Mouse (Mus musculus) left cerebral cortex, adult 6 months (tissue): ENCODE data around the gene Pdia2. TPM values are rescaled to one million over a fixed set of nuclear protein-coding genes. Genes with fewer than 3 reads are reported as not detected.

Experiments used
- long read RNA-seq, 2 experiments: library from polyadenylated mRNA; unstranded; transcript quantifications; one replicate each; pipeline ENCODE4 v2.0.0; 2019 to 2020
- polyA plus RNA-seq: library from polyadenylated mRNA; unstranded; fragments of <200 nt; fragmentation: Nextera tagmentation; gene quantifications from 2 replicates; pipeline ENCODE4 v1.2.3, GENCODE M21; 2021

The Pdia2 gene
- not detected in 2 replicates for polyA plus RNA-seq
- long read RNA-seq, experiment 1 = 0 reads
- long read RNA-seq, experiment 2 = 0 reads

DNA sequence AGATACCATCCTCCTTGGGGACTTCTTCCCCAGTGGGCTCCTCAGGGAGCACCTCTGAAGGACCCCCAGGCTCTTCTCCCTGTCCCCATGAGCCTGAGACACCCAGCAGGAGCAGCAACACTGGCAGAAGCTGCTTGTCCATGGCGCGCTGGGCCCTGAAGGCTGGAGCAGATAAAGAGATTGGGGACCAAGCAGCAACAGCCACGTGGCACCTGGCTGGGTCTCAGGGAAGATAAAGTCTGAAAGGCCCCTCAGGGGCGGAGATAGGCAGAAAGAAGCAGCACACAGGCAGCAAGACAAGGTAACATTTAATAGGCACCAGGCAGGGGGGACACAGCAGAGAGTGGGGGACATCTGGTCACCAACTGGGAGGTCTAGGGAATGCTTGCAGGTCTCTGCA is at the start of gene Pdia2:
Gene Pdia2, minus strand, starts transcription at position 196 of the 400 bp plus-strand sequence.

DNA sequence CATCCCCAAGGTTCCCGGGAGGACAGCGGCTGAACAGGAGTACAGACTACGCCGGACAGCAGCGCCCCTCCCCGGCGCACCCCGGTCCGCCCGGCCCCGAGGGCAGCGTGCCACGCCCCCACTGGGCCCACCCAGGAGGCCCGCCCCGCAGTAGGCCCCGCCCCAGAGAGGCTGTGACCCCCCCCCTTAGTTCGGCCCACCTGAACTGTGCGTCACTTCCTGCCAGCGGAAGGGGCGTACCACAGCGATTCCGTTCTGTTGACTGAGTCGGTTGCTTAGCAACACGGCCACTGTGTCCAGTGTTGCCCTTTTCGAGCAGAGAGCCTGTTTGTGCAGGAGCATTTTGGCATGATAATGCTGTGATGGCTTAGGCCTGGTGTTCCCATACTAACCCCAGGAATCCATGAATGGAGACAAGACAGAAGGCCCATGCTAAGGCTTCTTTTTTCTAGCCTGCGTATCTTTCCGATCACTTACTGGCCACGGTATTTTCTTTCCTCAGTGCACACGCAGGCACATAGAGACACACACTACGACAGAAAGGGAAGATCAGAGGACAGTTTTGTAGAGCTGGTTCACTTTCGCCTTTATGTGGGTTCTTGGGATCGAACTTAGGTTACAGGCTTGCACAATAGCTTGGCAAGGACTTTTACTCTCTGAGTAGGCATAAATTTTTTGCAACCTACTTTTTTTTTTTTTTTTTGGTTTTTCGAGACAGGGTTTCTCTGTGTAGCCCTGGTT is 45.4 kb upstream of the Pdia2 start, which contains the start of gene Fam234a:
Gene Fam234a, minus strand, starts transcription at position 142 of the 741 bp plus-strand sequence.

DNA sequence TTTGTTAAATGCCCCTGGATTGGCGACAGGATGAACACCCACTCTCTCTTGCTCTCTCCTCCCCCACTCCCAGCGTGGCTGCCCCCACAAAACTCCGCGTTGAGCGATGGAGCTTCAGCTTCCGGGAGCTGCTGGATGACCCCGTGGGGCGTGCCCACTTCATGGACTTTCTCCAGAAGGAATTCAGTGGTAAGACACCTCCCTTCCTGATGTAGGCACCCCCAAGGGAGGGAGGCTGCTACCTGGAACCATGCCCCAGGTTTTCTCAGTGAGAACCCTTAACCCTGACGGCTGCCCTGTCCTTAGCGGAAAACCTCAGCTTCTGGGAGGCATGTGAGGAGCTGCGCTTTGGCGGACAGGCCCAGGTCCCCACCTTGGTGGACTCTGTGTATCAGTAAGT is 8.8 kb upstream of the Pdia2 start, which contains the start of gene Arhgdig:
Gene Arhgdig, minus strand, starts transcription at position 101 of the 400 bp plus-strand sequence.

DNA sequence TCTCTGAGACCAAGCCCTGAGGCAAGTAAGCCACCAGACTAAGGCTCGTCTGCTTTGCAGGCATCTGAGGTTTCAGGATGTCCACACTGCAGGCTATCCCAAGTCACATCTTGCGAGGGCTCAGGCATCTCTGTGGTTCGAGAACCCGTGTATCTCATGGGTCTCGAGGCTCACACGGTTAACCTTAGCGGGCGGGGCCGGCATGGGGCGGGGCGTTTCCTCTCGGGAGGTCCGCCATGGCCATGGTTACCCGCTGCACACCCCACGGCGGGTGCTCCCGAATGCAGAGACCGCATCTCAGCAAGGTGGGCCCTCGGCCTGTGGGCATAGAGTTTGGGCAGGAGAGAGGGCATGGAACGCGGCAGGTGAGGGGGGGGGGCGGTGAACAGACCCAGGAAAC is 3.9 kb upstream of the Pdia2 start, which contains the start of gene Rgs11:
Gene Rgs11, plus strand, starts transcription at position 215 of the 400 bp plus-strand sequence.

Other genes starting within 250 kb of the Pdia2 start
- gene A930017K11Rik, start 246.5 kb downstream of the Pdia2 start, polyA plus RNA-seq = 0.49 and 0.78 TPM in 2 replicates
- gene Capn15, start 213.3 kb downstream of the Pdia2 start, polyA plus RNA-seq = 9.2 and 14.4 TPM in 2 replicates
- gene Rab11fip3, start 129.5 kb downstream of the Pdia2 start, polyA plus RNA-seq = 7.5 and 13.3 TPM in 2 replicates
- gene Decr2, start 108.8 kb downstream of the Pdia2 start, polyA plus RNA-seq = 39.5 and 46.4 TPM in 2 replicates
- gene Nme4, start 103.5 kb downstream of the Pdia2 start, polyA plus RNA-seq = 6.0 and 6.4 TPM in 2 replicates
- gene Tmem8, start 85.8 kb downstream of the Pdia2 start, polyA plus RNA-seq = 3.1 TPM in 2 replicates
- 164 and 186 TPM in 2 replicates for gene Mrpl28, start 75.6 kb downstream of the Pdia2 start, polyA plus RNA-seq
- 2.6 and 2.9 TPM in 2 replicates for gene Axin1, start 60.4 kb downstream of the Pdia2 start, polyA plus RNA-seq
- gene Rgs11, start 3.9 kb upstream of the Pdia2 start, polyA plus RNA-seq = 5.3 and 6.0 TPM in 2 replicates
- 168 and 200 TPM in 2 replicates for gene Arhgdig, start 8.7 kb upstream of the Pdia2 start, polyA plus RNA-seq
- gene Fam234a, start 45.2 kb upstream of the Pdia2 start, polyA plus RNA-seq = 15.5 and 15.8 TPM in 2 replicates
- gene Luc7l, start 53.8 kb upstream of the Pdia2 start, polyA plus RNA-seq = 24.5 and 26.8 TPM in 2 replicates
- gene Neurl1b, start 215.7 kb upstream of the Pdia2 start, polyA plus RNA-seq = 4.3 and 8.0 TPM in 2 replicates